Mouse (Mus musculus) lung, adult 2 months (tissue): ENCODE measurements around the gene Snu13.

Experiments used
- CTCF ChIP-seq: fragments of 200-500 bp; IDR thresholded peaks from 2 replicates; pipeline ENCODE4 v1.5.1; 2011; ENCODE audit warnings: mild to moderate bottlenecking, low read length, control low read depth; ENCODE audit not compliant: insufficient read depth
- POLR2A ChIP-seq: fragments of 200-500 bp; IDR thresholded peaks from 2 replicates; pipeline ENCODE4 v1.6.1; 2011; ENCODE audit warnings: low read depth, mild to moderate bottlenecking, control low read depth, low read length, borderline replicate concordance; ENCODE audit errors: extremely low read depth

- TF ChIP-seq CTCF (no peak), POLR2A (no peak)
Observed at GRCm38 (mm10) chr15:82035904-82036689, 11.3 kb downstream of the Snu13 start.
